Mouse (Mus musculus): ENCODE data around the gene E030025P04Rik.

E030025P04Rik gene

DNA sequence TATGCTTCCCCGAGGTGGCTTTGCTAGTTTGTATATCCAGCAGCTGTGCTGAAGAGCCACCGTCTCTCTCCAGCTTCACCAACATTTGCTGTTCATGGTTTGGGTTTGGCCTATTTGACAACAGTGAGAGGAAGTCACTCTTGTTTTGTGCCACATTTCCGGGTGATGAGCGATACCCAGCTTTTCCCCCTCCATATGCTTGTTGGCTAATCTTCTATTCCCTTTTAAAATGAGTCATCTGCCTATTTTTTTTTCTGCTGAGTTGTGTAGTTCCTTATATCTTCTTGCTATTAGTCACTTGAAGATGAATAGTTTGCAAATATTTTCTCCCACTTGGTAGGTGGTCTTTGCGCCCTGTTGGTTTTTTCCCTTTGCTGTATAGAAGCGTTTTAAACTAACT, 43.9 kb downstream of the E030025P04Rik start:
- DNase-seq: no peak

GRCm38 (mm10) chr11:109091821-109092220, 52.3 kb downstream of the E030025P04Rik start:
- DNase-seq: no peak
